Mouse (Mus musculus) ovary, postnatal 14 days (tissue): ENCODE data around the gene Gm732.

Experiments
- DNase-seq: peaks from one replicate; pipeline ENCODE4 v3.0.0; 2022; ENCODE audit warnings: low spot score

The Gm732 gene

GRCm38 (mm10) chrX:107948365-107948764 lies at the start of gene Gm732:
Gene Gm732 (minus strand): TSS chrX:107948465.
- DNase-seq = no peak
